Mouse (Mus musculus) large intestine, adult 2 months (tissue): ENCODE measurements at regions not wholly inside any gene's neighbourhood (a gene's known extent, or its start where the extent isn't known, plus 50 kb on each side); places are given as distances from the start of the nearest gene placed in this dataset.

Source experiments
- DNase-seq: peaks from one replicate; pipeline ENCODE4 v3.0.0-alpha.2; 2012; ENCODE audit warnings: low read depth, low spot score
- WGBS: fragments of 180-500 bp; shearing (Covaris S2); methylation state at CpG from one replicate; pipeline ENCODE4 v1.1.7; 2018; 5-methylcytosine and 5-hydroxymethylcytosine counted together

- WGBS = 57% methylated on average over 6 of the region's 6 CpGs
Observed at GRCm38 (mm10) chr2:167740516-167741189, 51.0 kb upstream of the Tmem189 start.

More at GRCm38 (mm10) chr2:167740516-167741189, 51.0 kb upstream of the Tmem189 start:
- DNase-seq = no peak
